Mouse (Mus musculus) C2C12 (cell line): Measurements from ENCODE around the gene Dennd2d. TPM values are rescaled to one million over a fixed set of nuclear protein-coding genes. Genes with fewer than 3 reads are reported as not detected.
A peak's percentile ranks its signal among the peaks of the same experiment; 100 is the strongest.

Experiments used
- H3K27me3 ChIP-seq: one replicate; pipeline ENCODE4 v1.6.1; 2011; ENCODE audit not compliant: control insufficient read depth, insufficient read depth, insufficient read length
- H3K36me3 ChIP-seq: one replicate; pipeline ENCODE4 v1.6.1; 2011; ENCODE audit not compliant: control insufficient read depth, insufficient read depth
- H3K4me3 ChIP-seq: one replicate; pipeline ENCODE4 v1.5.1; 2011; ENCODE audit warnings: mild to moderate bottlenecking, control low read depth; ENCODE audit not compliant: poor library complexity, insufficient read depth, severe bottlenecking
- H3K79me2 ChIP-seq: one replicate; pipeline ENCODE4 v1.6.1; 2011; ENCODE audit not compliant: control insufficient read depth, insufficient read depth
- H3K79me3 ChIP-seq: one replicate; pipeline ENCODE4 v1.6.1; 2011; ENCODE audit warnings: low read depth, control low read depth
- H3ac ChIP-seq: one replicate; pipeline ENCODE3; 2011; ENCODE audit warnings: low read depth; ENCODE audit not compliant: control insufficient read depth, insufficient read length
- CEBPB ChIP-seq: IDR thresholded peaks from one replicate; pipeline ENCODE4 v1.6.1; 2011; ENCODE audit warnings: low read depth, mild to moderate bottlenecking, control low read depth, moderate library complexity
- CTCF ChIP-seq: IDR thresholded peaks from one replicate; pipeline ENCODE4 v1.5.1; 2011; ENCODE audit not compliant: control insufficient read depth, insufficient read depth, insufficient read length
- FOSL1 ChIP-seq: IDR thresholded peaks from one replicate; pipeline ENCODE4 v1.8.0; 2011; ENCODE audit warnings: mild to moderate bottlenecking, low read length; ENCODE audit not compliant: poor library complexity, insufficient read depth, severe bottlenecking
- MAX ChIP-seq: IDR thresholded peaks from one replicate; pipeline ENCODE4 v1.6.1; 2011; ENCODE audit warnings: mild to moderate bottlenecking, control low read depth
- MYOD1 ChIP-seq: IDR thresholded peaks from one replicate; pipeline ENCODE4 v1.6.1; 2011; ENCODE audit warnings: low read depth; ENCODE audit not compliant: control insufficient read depth, insufficient read length
- MYOG ChIP-seq: IDR thresholded peaks from one replicate; pipeline ENCODE4 v1.6.1; 2011; ENCODE audit not compliant: control insufficient read depth, insufficient read length; ENCODE audit errors: extremely low read depth
- USF1 ChIP-seq: IDR thresholded peaks from one replicate; pipeline ENCODE4 v1.6.1; 2011; ENCODE audit warnings: low read depth, mild to moderate bottlenecking, control low read depth, moderate library complexity
- polyA plus RNA-seq: library from polyadenylated mRNA; unstranded; fragments of >200 nt; fragmentation: generic; extraction: Trizol; gene quantifications from one replicate; pipeline ENCODE4 v1.2.1, GENCODE M21; 2012; ENCODE audit warnings: missing spikeins

Dennd2d gene
- polyA plus RNA-seq, 1 experiment, result 0.23 TPM

- H3K36me3 ChIP-seq, result peaks cover 30% of the 10 kb centered on the region
- H3ac ChIP-seq, result no peak overlapping the region
- peaks cover 2% of the 10 kb centered on the region for H3K79me3 ChIP-seq
- peaks cover 6% of the 10 kb centered on the region for H3K79me2 ChIP-seq
- TF ChIP-seq USF1, result no peak
- no peak for TF ChIP-seq FOSL1
- no peak for TF ChIP-seq MAX
- no peak for TF ChIP-seq CEBPB
- TF ChIP-seq CTCF, result no peak
- TF ChIP-seq MYOG, result no peak
- no peak for TF ChIP-seq MYOD1
- no peaks in the 10 kb centered on the region for H3K27me3 ChIP-seq
- H3K4me3 ChIP-seq, result no peak overlapping the region
Measured at GRCm38 (mm10) chr3:106533277-106533676, 51.1 kb downstream of the Dennd2d start.

GRCm38 (mm10) chr3:106544721-106545316, 62.6 kb downstream of the Dennd2d start:
- peaks cover 61% of the 10 kb centered on the region for H3K79me3 ChIP-seq
- H3ac ChIP-seq, result no peak overlapping the region
- peaks cover 89% of the 10 kb centered on the region for H3K79me2 ChIP-seq
- no peaks in the 10 kb centered on the region for H3K36me3 ChIP-seq
- TF ChIP-seq MYOD1, result no peak
- no peak for TF ChIP-seq CEBPB
- no peak for TF ChIP-seq FOSL1
- no peaks in the 10 kb centered on the region for H3K27me3 ChIP-seq
- no peak overlapping the region for H3K4me3 ChIP-seq

GRCm38 (mm10) chr3:106547171-106547923, 65.1 kb downstream of the Dennd2d start, which contains the start of the genes Dram2 and Cept1:
Gene Dram2 (plus strand): TSS chr3:106547798.
Gene Cept1 (minus strand): TSS chr3:106547802.
- Histone ChIP-seq H3ac (peak within 1 kb of the TSS; percentile 85), H3K36me3 (no peaks in the 10 kb centered on the region)
- TF ChIP-seq USF1 (no peak), MYOD1 (no peak), MAX (no peak), FOSL1 (no peak), MYOG (no peak), CEBPB (no peak), CTCF (no peak)

GRCm38 (mm10) chr3:106547924-106548539, 65.8 kb downstream of the Dennd2d start:
- peaks cover 68% of the 10 kb centered on the region for H3K79me2 ChIP-seq
- no peak for TF ChIP-seq CTCF
- peak; percentile 8 for TF ChIP-seq MYOD1
- peak overlapping the region; percentile 79 for H3ac ChIP-seq
- H3K79me3 ChIP-seq, result peaks cover 44% of the 10 kb centered on the region
- H3K27me3 ChIP-seq, result no peaks in the 10 kb centered on the region
- H3K4me3 ChIP-seq, result peak overlapping the region; percentile 72
- H3K36me3 ChIP-seq, result no peaks in the 10 kb centered on the region

More at GRCm38 (mm10) chr3:106547171-106547923, 65.1 kb downstream of the Dennd2d start, which contains the start of the genes Dram2 and Cept1:
- Histone ChIP-seq H3K79me3 (peaks cover 46% of the 10 kb centered on the region), H3K27me3 (no peaks in the 10 kb centered on the region), H3K4me3 (peak within 1 kb of the TSS; percentile 72), H3K79me2 (peaks cover 75% of the 10 kb centered on the region)

- H3K79me2 ChIP-seq, result peaks cover 59% of the 10 kb centered on the region
- TF ChIP-seq USF1 (no peak), FOSL1 (no peak), MYOD1 (no peak), CEBPB (no peak), MAX (no peak), MYOG (no peak), CTCF (no peak)
- peaks cover 35% of the 10 kb centered on the region for H3K79me3 ChIP-seq
- H3K36me3 ChIP-seq, result no peaks in the 10 kb centered on the region
- H3K4me3 ChIP-seq, result peak overlapping the region; percentile 6
- H3K27me3 ChIP-seq, result no peaks in the 10 kb centered on the region
- no peak overlapping the region for H3ac ChIP-seq
Measured at GRCm38 (mm10) chr3:106548971-106549370, 66.8 kb downstream of the Dennd2d start.

Other genes with a start within 250 kb of the Dennd2d start
- not detected for gene Chil6, start 76.2 kb upstream of the Dennd2d start, polyA plus RNA-seq
- 17.7 TPM for gene Dram2, start 65.4 kb downstream of the Dennd2d start, polyA plus RNA-seq
- 21.1 TPM for gene Cept1, start 65.4 kb downstream of the Dennd2d start, polyA plus RNA-seq
- gene Lrif1, start 202.6 kb downstream of the Dennd2d start, polyA plus RNA-seq, result 7.5 TPM